Mouse (Mus musculus) liver, adult 2 months (tissue): ENCODE results near the gene Cd44.

ENCODE experiments used
- CTCF ChIP-seq: fragments of 200-500 bp; IDR thresholded peaks from 2 replicates; pipeline ENCODE4 v1.5.1; 2011; ENCODE audit warnings: low read depth, low read length, control low read depth
- POLR2A ChIP-seq: fragments of 200-500 bp; IDR thresholded peaks from 2 replicates; pipeline ENCODE4 v1.6.1; 2011; ENCODE audit warnings: low read length, control low read depth; ENCODE audit not compliant: insufficient read depth; ENCODE audit errors: extremely low read depth

GRCm38 (mm10) chr2:102763176-102763575 is 138.3 kb downstream of the Cd44 start:
- TF ChIP-seq POLR2A (no peak), CTCF (no peak)
